Mouse (Mus musculus): ENCODE results near the gene Avil. TPM values are rescaled to one million over a fixed set of nuclear protein-coding genes. Genes with fewer than 3 reads are reported as not detected.
A peak's percentile ranks its signal among the peaks of the same experiment; 100 is the strongest.

Avil gene
- total and polyA plus RNA-seq, 3 experiments, result 2.7 to 20.0 (median 8.2) TPM

DNA sequence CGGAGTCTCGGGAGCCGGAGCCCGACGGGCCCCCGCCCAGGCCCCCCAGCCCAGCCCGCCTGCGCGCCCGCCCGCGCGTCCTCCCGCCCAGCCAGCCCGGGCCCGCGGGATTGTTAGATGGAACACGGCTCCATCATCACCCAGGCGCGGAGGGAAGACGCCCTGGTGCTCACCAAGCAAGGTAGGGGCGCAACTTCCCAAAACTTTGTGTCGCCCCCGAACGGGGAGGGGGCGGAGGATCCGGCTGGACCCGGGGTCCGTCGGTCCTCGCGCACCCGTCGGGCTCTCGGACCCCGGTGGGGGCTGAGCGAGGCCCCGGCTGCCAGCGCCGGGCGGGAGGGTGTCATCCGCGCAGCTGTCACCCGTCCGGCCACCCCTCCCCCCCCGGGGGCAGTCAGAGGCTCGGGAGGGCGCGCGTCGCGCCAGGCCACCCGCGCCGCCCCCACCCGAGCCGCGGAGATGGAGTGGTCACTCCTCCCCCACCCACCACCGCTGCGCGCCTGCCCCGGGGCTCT, 21.3 kb upstream of the Avil start:
- no peak for DNase-seq (ENCODE audit: extremely low read depth)
- dilution Hi-C loops (cut with MboI; ENCODE audit: extremely low pct_ligation_motif_present, extremely low pct_unique_long_range_greater_than_20kb, low sequenced_read_pairs) (no loop called here), in situ Hi-C loops (cut with MboI; ENCODE audit: low pct_ligation_motif_present, low pct_unique_long_range_greater_than_20kb, low sequenced_read_pairs) (no loop called here)
- peaks cover 25% of the 10 kb centered on the region for H3K27me3 ChIP-seq (replicated peaks)
- peak overlapping the region; percentile 83 for H3K9ac ChIP-seq (ENCODE audit: insufficient read depth, low read depth)
- H3K4me2 ChIP-seq (ENCODE audit: insufficient read depth, low read depth, poor library complexity, severe bottlenecking), result peak overlapping the region; percentile 69; the same call in 1 of the 2 replicates
- H3K4me3 ChIP-seq (replicated peaks in 1 of 3; ENCODE audit: low read depth in 2 of 3, low read length in 2 of 3, poor library complexity in 1 of 3), result peak overlapping the region; percentile 64 to 82 (median 80)
- TF ChIP-seq SIN3A (IDR thresholded peaks at IDR 0.05; ENCODE audit: low read length) (peak; percentile 6; the same call in 1 of the 2 replicates), POLR2A (IDR thresholded peaks at IDR 0.05; ENCODE audit: low read depth, low read length) (peak; percentile 20; the same call in 1 of the 2 replicates), BHLHE40 (IDR thresholded peaks at IDR 0.05; ENCODE audit: low read depth, low read length) (no peak), CHD2 (IDR thresholded peaks at IDR 0.05; ENCODE audit: low read length) (0 out of 2 replicates have a peak, but pooled peaks have one; percentile 24)
- H3K79me2 ChIP-seq (replicated peaks; ENCODE audit: control insufficient read depth, extremely low read depth, insufficient read depth, poor library complexity, severe bottlenecking), result peaks cover 23% of the 10 kb centered on the region
- H3K27ac ChIP-seq (ENCODE audit: insufficient read depth, low read depth), result no peak overlapping the region; the same call in 1 of the 2 replicates
- peaks cover 10 to 33% of the 10 kb centered on the region in 2 experiments for H3K4me1 ChIP-seq (ENCODE audit: control insufficient read depth in 1 of 2, insufficient read depth in 2 of 2)
- H3K9me3 ChIP-seq (replicated peaks; ENCODE audit: low read length), result no peaks in the 10 kb centered on the region
- peaks cover 3 to 15% of the 10 kb centered on the region in 2 experiments for H3K36me3 ChIP-seq (replicated peaks in 1 of 2; ENCODE audit: control insufficient read depth in 1 of 2, insufficient read depth in 1 of 2, low read length in 1 of 2)

DNA sequence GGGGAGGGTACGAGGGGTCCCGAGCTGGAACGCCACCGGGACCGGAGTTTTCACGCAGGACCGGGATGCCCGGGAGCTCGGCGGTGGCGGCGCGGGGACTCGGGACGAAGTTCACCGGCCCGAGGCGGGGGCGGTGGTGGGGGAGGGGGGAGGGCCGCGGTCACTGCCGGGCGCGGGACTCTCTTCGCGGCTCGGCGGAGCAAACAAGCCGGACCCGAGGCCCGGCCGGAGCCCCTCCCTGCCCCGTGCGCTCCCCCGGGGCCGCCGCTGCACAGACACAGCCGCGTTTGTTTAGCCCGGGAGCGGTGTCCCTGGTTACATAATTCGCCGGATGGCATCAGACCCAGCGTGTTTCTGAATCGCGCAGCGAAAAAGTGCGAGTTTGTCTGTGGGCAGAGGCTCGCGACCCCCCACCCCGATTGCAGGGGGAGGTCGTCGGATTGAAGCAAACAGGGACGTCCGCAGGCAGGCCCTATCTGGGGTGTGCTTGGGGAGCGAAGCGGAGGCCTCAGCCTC, 20.8 kb upstream of the Avil start:
- Histone ChIP-seq H3K4me1 (ENCODE audit: control insufficient read depth in 1 of 2, insufficient read depth in 2 of 2) (peaks cover 12 to 38% of the 10 kb centered on the region in 2 experiments), H3K27ac (ENCODE audit: insufficient read depth, low read depth) (no peak overlapping the region), H3K27me3 (replicated peaks) (peaks cover 22% of the 10 kb centered on the region), H3K79me2 (replicated peaks; ENCODE audit: control insufficient read depth, extremely low read depth, insufficient read depth, poor library complexity, severe bottlenecking) (peaks cover 23% of the 10 kb centered on the region), H3K36me3 (replicated peaks in 1 of 2; ENCODE audit: control insufficient read depth in 1 of 2, insufficient read depth in 1 of 2, low read length in 1 of 2) (peaks cover 3 to 17% of the 10 kb centered on the region in 2 experiments), H3K4me2 (ENCODE audit: insufficient read depth, low read depth, poor library complexity, severe bottlenecking) (peak overlapping the region; percentile 69), H3K9me3 (replicated peaks; ENCODE audit: low read length) (no peaks in the 10 kb centered on the region), H3K4me3 (replicated peaks in 1 of 3; ENCODE audit: low read depth in 2 of 3, low read length in 2 of 3, poor library complexity in 1 of 3) (peak overlapping the region; percentile 64 to 82 (median 80)), H3K9ac (ENCODE audit: insufficient read depth, low read depth) (peak overlapping the region; percentile 83)
- DNase-seq (ENCODE audit: extremely low read depth), result no peak
- in situ Hi-C loops (cut with MboI; ENCODE audit: low pct_ligation_motif_present, low pct_unique_long_range_greater_than_20kb, low sequenced_read_pairs), result no loop called here
- dilution Hi-C loops (cut with MboI; ENCODE audit: extremely low pct_ligation_motif_present, extremely low pct_unique_long_range_greater_than_20kb, low sequenced_read_pairs), result no loop called here
- TF ChIP-seq NRF1 (IDR thresholded peaks at IDR 0.05; ENCODE audit: low read depth, low read length) (no peak), MEF2A (IDR thresholded peaks at IDR 0.05; ENCODE audit: borderline replicate concordance, low read depth, low read length) (no peak), ELF1 (IDR thresholded peaks at IDR 0.05; ENCODE audit: low read depth, low read length) (no peak), MAX (IDR thresholded peaks at IDR 0.05; ENCODE audit: low read length) (no peak), ZC3H11A (IDR thresholded peaks at IDR 0.05; ENCODE audit: low read depth, low read length) (no peak), PAX5 (IDR thresholded peaks at IDR 0.05; ENCODE audit: low read length) (no peak), TBP (conservative IDR thresholded peaks at IDR 0.05; ENCODE audit: low read depth, low read length) (no peak)

- dilution Hi-C loops (cut with MboI; ENCODE audit: extremely low pct_ligation_motif_present, extremely low pct_unique_long_range_greater_than_20kb, low sequenced_read_pairs) (no loop called here), in situ Hi-C loops (cut with MboI; ENCODE audit: low pct_ligation_motif_present, low pct_unique_long_range_greater_than_20kb, low sequenced_read_pairs) (no loop called here)
- H3K27me3 ChIP-seq (replicated peaks), result peaks cover 18% of the 10 kb centered on the region
- H3K4me2 ChIP-seq (ENCODE audit: insufficient read depth, low read depth, poor library complexity, severe bottlenecking), result peak overlapping the region; percentile 69
- peaks cover 3 to 17% of the 10 kb centered on the region in 2 experiments for H3K36me3 ChIP-seq (replicated peaks in 1 of 2; ENCODE audit: control insufficient read depth in 1 of 2, insufficient read depth in 1 of 2, low read length in 1 of 2)
- H3K27ac ChIP-seq (ENCODE audit: insufficient read depth, low read depth), result no peak overlapping the region
- H3K4me1 ChIP-seq (ENCODE audit: control insufficient read depth in 1 of 2, insufficient read depth in 2 of 2), result peaks cover 12 to 40% of the 10 kb centered on the region in 2 experiments
- peak overlapping the region; percentile 28 to 82 (median 80) for H3K4me3 ChIP-seq (replicated peaks in 1 of 3; ENCODE audit: low read depth in 2 of 3, low read length in 2 of 3, poor library complexity in 1 of 3)
- peaks cover 23% of the 10 kb centered on the region for H3K79me2 ChIP-seq (replicated peaks; ENCODE audit: control insufficient read depth, extremely low read depth, insufficient read depth, poor library complexity, severe bottlenecking)
- H3K9me3 ChIP-seq (replicated peaks; ENCODE audit: low read length), result no peaks in the 10 kb centered on the region
- no peak overlapping the region; the same call in 1 of the 2 replicates for H3K9ac ChIP-seq (ENCODE audit: insufficient read depth, low read depth)
- DNase-seq (ENCODE audit: extremely low read depth), result no peak
- no peak for TF ChIP-seq BHLHE40 (IDR thresholded peaks at IDR 0.05; ENCODE audit: low read depth, low read length)
- no peak for TF ChIP-seq ELF1 (IDR thresholded peaks at IDR 0.05; ENCODE audit: low read depth, low read length)
- TF ChIP-seq MEF2A (IDR thresholded peaks at IDR 0.05; ENCODE audit: borderline replicate concordance, low read depth, low read length), result no peak
- TF ChIP-seq TCF12 (IDR thresholded peaks at IDR 0.05; ENCODE audit: low read depth, low read length), result no peak
- TF ChIP-seq CHD2 (IDR thresholded peaks at IDR 0.05; ENCODE audit: low read length), result no peak
- no peak for TF ChIP-seq NELFE (IDR thresholded peaks at IDR 0.05; ENCODE audit: low read depth, low read length)
- TF ChIP-seq CTCF (conservative IDR thresholded peaks at IDR 0.05 in 1 of 2, IDR thresholded peaks at IDR 0.05 in 1 of 2; ENCODE audit: low read depth in 2 of 2, low read length in 2 of 2), result no peak
- no peak for TF ChIP-seq JUND (conservative IDR thresholded peaks at IDR 0.05; ENCODE audit: low read depth, low read length)
- TF ChIP-seq JUN (IDR thresholded peaks at IDR 0.05; ENCODE audit: insufficient read depth, low read depth, low read length), result no peak
- no peak for TF ChIP-seq SIN3A (IDR thresholded peaks at IDR 0.05; ENCODE audit: low read length)
Observed at GRCm38 (mm10) chr10:126980221-126980932, 20.1 kb upstream of the Avil start.
